In genomic region chr5:149175736-149176135, GRCm38 (mm10) we compare ENCODE assay signal across 22 mouse cellular contexts. TPM values are rescaled to one million over a fixed set of nuclear protein-coding genes. Genes with fewer than 3 reads are reported as not detected.
DNase-seq lines count a peak whose midpoint lies in the region; ATAC-seq and TF ChIP-seq lines count a peak whose summit lies in the region.
"Had no signal": no experiment of that assay in that cellular context is flagged by ENCODE, and none has a peak within 500 bp of the region (broad histone marks: within the 10 kb centered on the region; RNA-seq: fewer than 3 reads in every experiment).

No protein-coding gene starts in this region.

- no peak overlapping the region for H3K4me2 ChIP-seq in midbrain, embryonic 11.5 days
- no peak overlapping the region for H3K4me2 ChIP-seq in midbrain, postnatal 0 days (ENCODE audit: low read depth, low read length, poor library complexity, severe bottlenecking)
- H3K4me2 ChIP-seq: embryonic facial prominence, embryonic 13.5 days; embryonic facial prominence, embryonic 15.5 days; forebrain, embryonic 12.5 days had no signal

- no peak overlapping the region for H3K9ac ChIP-seq in midbrain, embryonic 11.5 days (ENCODE audit: low read length)
- H3K9ac ChIP-seq in midbrain, postnatal 0 days (replicated peaks; ENCODE audit: low read length, poor library complexity, severe bottlenecking), result no peak overlapping the region
- H3K9ac ChIP-seq: embryonic facial prominence, embryonic 13.5 days; embryonic facial prominence, embryonic 15.5 days; forebrain, embryonic 12.5 days had no signal

- H3K27ac ChIP-seq in gastrocnemius, adult 2 months, result peak overlapping the region; percentile 51
- H3K27ac ChIP-seq in midbrain, embryonic 11.5 days (ENCODE audit: low read depth, low read length), result no peak overlapping the region
- no peak overlapping the region for H3K27ac ChIP-seq in midbrain, postnatal 0 days (ENCODE audit: low read depth, low read length)
- H3K27ac ChIP-seq: embryonic facial prominence, embryonic 13.5 days; embryonic facial prominence, embryonic 15.5 days; forebrain, embryonic 10.5 days; forebrain, embryonic 12.5 days had no signal

- DNase-seq in gastrocnemius, adult 2 months, result peak; percentile 48
- no peak for DNase-seq in gastrocnemius, postnatal 36 days
- peak; percentile 68 for DNase-seq in heart, adult 11 months
- no peak for DNase-seq in heart, adult 18-20 months
- DNase-seq in midbrain, embryonic 11.5 days (ENCODE audit: low spot score, missing footprints), result peak; percentile 68
- DNase-seq in midbrain, postnatal 0 days (ENCODE audit: low spot score), result no peak
- DNase-seq: adrenal gland, adult 2 months; adrenal gland, postnatal 10 days; adrenal gland, postnatal 25 days; cerebellum, adult 11 months; cerebellum, adult 18-20 months; cerebellum, adult 8-10 months; cerebellum, adult 9-11 months; cerebellum, postnatal 14 days; cerebellum, postnatal 36 days; embryo, embryonic 11 days had no signal

- intact Hi-C loops in gastrocnemius, adult 2 months (cut with DNase I), result no loop called here
- intact Hi-C loops in gastrocnemius, postnatal 36 days (cut with DNase I), result no loop called here

- H3K27me3 ChIP-seq in midbrain, embryonic 11.5 days (ENCODE audit: control insufficient read depth, insufficient read depth, low read length), result no peaks in the 10 kb centered on the region
- no peaks in the 10 kb centered on the region for H3K27me3 ChIP-seq in midbrain, postnatal 0 days (ENCODE audit: insufficient read depth, low read length)
- H3K27me3 ChIP-seq: embryonic facial prominence, embryonic 13.5 days; embryonic facial prominence, embryonic 15.5 days; forebrain, embryonic 12.5 days had no signal

- WGBS in midbrain, embryonic 11.5 days, result 90% methylated on average over 6 of the region's 6 CpGs
- 94% methylated on average over 6 of the region's 6 CpGs for WGBS in midbrain, postnatal 0 days

- no peak for ATAC-seq in midbrain, embryonic 11.5 days (ENCODE audit: low FRiP score)
- ATAC-seq in midbrain, postnatal 0 days (ENCODE audit: low FRiP score), result no peak
- ATAC-seq: forebrain, embryonic 14.5 days had no signal

- no peak overlapping the region for H3K4me3 ChIP-seq in gastrocnemius, adult 2 months
- no peak overlapping the region for H3K4me3 ChIP-seq in midbrain, embryonic 11.5 days (ENCODE audit: low read depth, low read length)
- no peak overlapping the region for H3K4me3 ChIP-seq in midbrain, postnatal 0 days (ENCODE audit: low read depth, low read length)
- H3K4me3 ChIP-seq: embryonic facial prominence, embryonic 13.5 days; embryonic facial prominence, embryonic 15.5 days; erythroblast, embryonic 14.5 days; forebrain, embryonic 10.5 days; forebrain, embryonic 12.5 days had no signal

- no peaks in the 10 kb centered on the region for H3K36me3 ChIP-seq in midbrain, embryonic 11.5 days (ENCODE audit: control insufficient read depth, insufficient read depth, low read length)
- no peaks in the 10 kb centered on the region for H3K36me3 ChIP-seq in midbrain, postnatal 0 days (ENCODE audit: insufficient read depth, low read length)
- H3K36me3 ChIP-seq: embryonic facial prominence, embryonic 13.5 days; embryonic facial prominence, embryonic 15.5 days; forebrain, embryonic 10.5 days; forebrain, embryonic 12.5 days had no signal

- no peaks in the 10 kb centered on the region for H3K4me1 ChIP-seq in midbrain, embryonic 11.5 days (ENCODE audit: control insufficient read depth, insufficient read depth, low read length)
- H3K4me1 ChIP-seq in midbrain, postnatal 0 days (ENCODE audit: insufficient read depth, low read length), result no peaks in the 10 kb centered on the region
- H3K4me1 ChIP-seq: forebrain, embryonic 10.5 days; forebrain, embryonic 12.5 days had no signal

- no peaks in the 10 kb centered on the region for H3K9me3 ChIP-seq in midbrain, embryonic 11.5 days (ENCODE audit: control insufficient read depth, low read length)
- no peaks in the 10 kb centered on the region for H3K9me3 ChIP-seq in midbrain, postnatal 0 days (ENCODE audit: low read length)
- H3K9me3 ChIP-seq: embryonic facial prominence, embryonic 13.5 days; embryonic facial prominence, embryonic 15.5 days; forebrain, embryonic 10.5 days; forebrain, embryonic 12.5 days had no signal

- TF ChIP-seq CTCF in gastrocnemius, adult 2 months (IDR thresholded peaks at IDR 0.05), result no peak
- no peak for TF ChIP-seq CTCF in midbrain, postnatal 0 days (IDR thresholded peaks at IDR 0.05)

RNA-seq across cellular contexts. Expression of gene Uspl1, which starts 8.4 kb away (rescaled TPM):
- 10 to 100 TPM; 29.8 to 32.6 TPM for total RNA-seq in gastrocnemius, adult 2 months (2021)
- total RNA-seq in gastrocnemius, postnatal 36 days (2021), result 10 to 100 TPM; 22.9 to 23.4 TPM
- 10 to 100 TPM; 22.0 to 23.9 TPM for total RNA-seq in heart, adult 18-20 months (2021)
- polyA plus RNA-seq in midbrain, embryonic 11.5 days (2014; fragmentation: Nextera tagmentation; extraction: Ambion mirVana), result 81.3 and 83.3 TPM in 2 replicates
- total RNA-seq in midbrain, postnatal 0 days (2014; rRNA removed), result 48.1 and 50.9 TPM in 2 replicates
- polyA plus RNA-seq in midbrain, postnatal 0 days (2015; fragmentation: Nextera tagmentation; extraction: Ambion mirVana), result 43.0 and 47.0 TPM in 2 replicates

RNA-seq across cellular contexts. Expression of gene Hmgb1, which starts 8.6 kb away (rescaled TPM):
- 100 to 1,000 TPM in 1 of 2 experiments, 10 to 100 TPM in 1; 99.8 to 112 TPM for total RNA-seq in gastrocnemius, adult 2 months (2021)
- 100 to 1,000 TPM in 1 of 2 experiments, 10 to 100 TPM in 1; 86.3 to 104 TPM for total RNA-seq in gastrocnemius, postnatal 36 days (2021)
- 100 to 1,000 TPM in 1 of 2 experiments, 10 to 100 TPM in 1; 79.8 to 103 TPM for total RNA-seq in heart, adult 18-20 months (2021)
- 1,896 and 1,979 TPM in 2 replicates for polyA plus RNA-seq in midbrain, embryonic 11.5 days (2014; fragmentation: Nextera tagmentation; extraction: Ambion mirVana)
- 171 and 252 TPM in 2 replicates for total RNA-seq in midbrain, postnatal 0 days (2014; rRNA removed)
- polyA plus RNA-seq in midbrain, postnatal 0 days (2015; fragmentation: Nextera tagmentation; extraction: Ambion mirVana), result 603 and 756 TPM in 2 replicates

Comparison
In these comparisons a context has a peak if more than half of its experiments do, and no peak if none do; other contexts are left out.
1. DNase-seq: peak in gastrocnemius, adult 2 months (single experiment), heart, adult 11 months (single experiment) and midbrain, embryonic 11.5 days (single experiment); none in gastrocnemius, postnatal 36 days (0 of 2), heart, adult 18-20 months (0 of 2) and midbrain, postnatal 0 days (single experiment).